Mouse (Mus musculus): ENCODE results near the gene Cldn15.

DNA sequence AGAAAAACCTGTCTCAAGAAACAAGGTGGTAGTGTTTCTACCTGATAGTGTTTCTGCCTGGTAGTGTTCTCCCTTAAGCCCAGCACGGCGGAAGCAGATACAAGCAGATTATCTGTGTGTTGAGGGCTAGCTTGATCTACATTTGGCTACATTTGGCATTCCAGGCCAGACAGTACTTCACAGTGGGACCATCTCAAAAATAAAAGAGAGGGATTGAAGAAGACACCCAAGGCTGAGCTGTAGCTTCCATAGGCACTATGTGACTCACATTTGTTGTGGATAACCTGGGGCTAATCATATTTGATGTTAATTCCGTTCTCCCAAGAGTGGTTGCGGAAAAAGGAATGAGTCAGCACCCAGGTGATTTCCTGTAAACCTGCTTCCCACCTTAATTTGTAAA is 14.3 kb upstream of the Cldn15 start:
- TF ChIP-seq CTCF (IDR thresholded peaks at IDR 0.05) = no peak
- no peak for TF ChIP-seq EP300 (IDR thresholded peaks at IDR 0.05)
